Mouse (Mus musculus) hindbrain, embryonic 16.5 days (tissue): ENCODE results near the gene Galnt7. TPM values are rescaled to one million over a fixed set of nuclear protein-coding genes. Genes with fewer than 3 reads are reported as not detected.

ENCODE experiments used
- ATAC-seq: fragments of 200-750 bp; cut with Nextera tagmentation; 2 replicates; pipeline ENCODE4 v1.8.0; 2017; ENCODE audit warnings: moderate TSS enrichment, moderate library complexity
- H3K27ac ChIP-seq: fragments of 300-500 bp; sonication (generic); 2 replicates; pipeline ENCODE4 v1.5.1; 2014; ENCODE audit warnings: low read depth, mild to moderate bottlenecking, control low read depth, low read length, moderate library complexity
- H3K27me3 ChIP-seq: fragments of 300-500 bp; sonication (generic); replicated peaks from 2 replicates; pipeline ENCODE4 v1.6.1; 2014; ENCODE audit warnings: low read length; ENCODE audit not compliant: control insufficient read depth, insufficient read depth
- H3K36me3 ChIP-seq: fragments of 300-500 bp; sonication (generic); 2 replicates; pipeline ENCODE4 v1.6.1; 2014; ENCODE audit warnings: mild to moderate bottlenecking, low read length, moderate library complexity, mixed read lengths; ENCODE audit not compliant: control insufficient read depth, insufficient read depth
- H3K4me1 ChIP-seq: fragments of 300-500 bp; sonication (generic); 2 replicates; pipeline ENCODE4 v1.6.1; 2014; ENCODE audit warnings: low read depth, low read length; ENCODE audit not compliant: control insufficient read depth, insufficient read depth
- H3K4me2 ChIP-seq: fragments of 300-500 bp; sonication (generic); 2 replicates; pipeline ENCODE4 v1.6.1; 2014; ENCODE audit warnings: mild to moderate bottlenecking, low read length, control low read depth, moderate library complexity
- H3K4me3 ChIP-seq: fragments of 300-500 bp; sonication (generic); 2 replicates; pipeline ENCODE4 v1.5.1; 2014; ENCODE audit warnings: mild to moderate bottlenecking, low read length, control low read depth, moderate library complexity
- H3K9ac ChIP-seq: fragments of 300-500 bp; sonication (generic); 2 replicates; pipeline ENCODE4 v1.6.1; 2014; ENCODE audit warnings: low read depth, mild to moderate bottlenecking, control low read depth, low read length, moderate library complexity
- H3K9me3 ChIP-seq: fragments of 300-500 bp; sonication (generic); 2 replicates; pipeline ENCODE4 v1.6.1; 2014; ENCODE audit warnings: mild to moderate bottlenecking, low read length, moderate library complexity; ENCODE audit not compliant: control insufficient read depth
- WGBS: fragments of 180-500 bp; shearing (Covaris S2); extraction: QIAGEN DNeasy Blood & Tissue Kit; methylation state at CpG from one replicate; pipeline ENCODE4 v1.1.7; 2014; 5-methylcytosine and 5-hydroxymethylcytosine counted together
- polyA plus RNA-seq: library from polyadenylated mRNA; unstranded; fragments of >200 nt; fragmentation: Nextera tagmentation; extraction: Ambion mirVana; gene quantifications from 2 replicates; pipeline ENCODE4 v1.2.1, GENCODE M21; 2015

The Galnt7 gene
- polyA plus RNA-seq, 1 experiment from 2014 or later, result 11.1 TPM

DNA sequence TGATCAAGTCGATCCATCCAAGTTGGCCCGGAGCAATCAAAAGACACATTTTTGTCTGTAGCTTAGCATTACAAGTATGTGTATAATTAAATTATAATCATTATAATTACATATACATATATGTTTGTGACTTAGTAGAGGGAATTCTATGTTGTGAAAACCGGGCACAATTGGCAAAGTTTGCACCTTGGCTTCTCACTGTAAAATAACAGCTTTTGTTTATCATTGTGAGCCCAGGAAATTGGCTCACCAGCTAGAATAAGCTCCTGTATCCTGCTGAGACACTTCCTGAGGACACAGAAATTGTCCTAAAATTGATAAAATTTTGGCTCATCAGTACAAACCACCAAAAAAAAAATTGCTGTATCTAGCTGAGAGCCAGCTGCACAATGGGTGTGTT is 106.4 kb downstream of the Galnt7 start:
- no peaks in the 10 kb centered on the region for H3K4me1 ChIP-seq

GRCm38 (mm10) chr8:57541405-57541804 is 111.4 kb downstream of the Galnt7 start:
- Histone ChIP-seq H3K36me3 (no peaks in the 10 kb centered on the region), H3K4me2 (no peak overlapping the region), H3K27me3 (no peaks in the 10 kb centered on the region), H3K9me3 (no peaks in the 10 kb centered on the region), H3K4me1 (no peaks in the 10 kb centered on the region), H3K4me3 (no peak overlapping the region), H3K9ac (no peak overlapping the region), H3K27ac (no peak overlapping the region)
- no peak for ATAC-seq
- 92% methylated on average over 9 of the region's 9 CpGs for WGBS

More for the DNA sequence above, 106.4 kb downstream of the Galnt7 start:
- Histone ChIP-seq H3K27me3 (no peaks in the 10 kb centered on the region), H3K9ac (no peak overlapping the region), H3K4me2 (no peak overlapping the region), H3K27ac (no peak overlapping the region), H3K9me3 (no peaks in the 10 kb centered on the region), H3K36me3 (no peaks in the 10 kb centered on the region), H3K4me3 (no peak overlapping the region)
- 72% methylated on average over 3 of the region's 3 CpGs for WGBS
- no peak for ATAC-seq

GRCm38 (mm10) chr8:57540951-57541350 is 111.9 kb downstream of the Galnt7 start:
- H3K4me1 ChIP-seq, result no peaks in the 10 kb centered on the region
- H3K9ac ChIP-seq, result no peak overlapping the region
- H3K36me3 ChIP-seq, result no peaks in the 10 kb centered on the region
- H3K4me2 ChIP-seq, result no peak overlapping the region
- no peaks in the 10 kb centered on the region for H3K9me3 ChIP-seq
- WGBS, result 94% methylated on average over 11 of the region's 11 CpGs
- ATAC-seq, result no peak
- H3K27ac ChIP-seq, result no peak overlapping the region
- no peaks in the 10 kb centered on the region for H3K27me3 ChIP-seq
- H3K4me3 ChIP-seq, result no peak overlapping the region

DNA sequence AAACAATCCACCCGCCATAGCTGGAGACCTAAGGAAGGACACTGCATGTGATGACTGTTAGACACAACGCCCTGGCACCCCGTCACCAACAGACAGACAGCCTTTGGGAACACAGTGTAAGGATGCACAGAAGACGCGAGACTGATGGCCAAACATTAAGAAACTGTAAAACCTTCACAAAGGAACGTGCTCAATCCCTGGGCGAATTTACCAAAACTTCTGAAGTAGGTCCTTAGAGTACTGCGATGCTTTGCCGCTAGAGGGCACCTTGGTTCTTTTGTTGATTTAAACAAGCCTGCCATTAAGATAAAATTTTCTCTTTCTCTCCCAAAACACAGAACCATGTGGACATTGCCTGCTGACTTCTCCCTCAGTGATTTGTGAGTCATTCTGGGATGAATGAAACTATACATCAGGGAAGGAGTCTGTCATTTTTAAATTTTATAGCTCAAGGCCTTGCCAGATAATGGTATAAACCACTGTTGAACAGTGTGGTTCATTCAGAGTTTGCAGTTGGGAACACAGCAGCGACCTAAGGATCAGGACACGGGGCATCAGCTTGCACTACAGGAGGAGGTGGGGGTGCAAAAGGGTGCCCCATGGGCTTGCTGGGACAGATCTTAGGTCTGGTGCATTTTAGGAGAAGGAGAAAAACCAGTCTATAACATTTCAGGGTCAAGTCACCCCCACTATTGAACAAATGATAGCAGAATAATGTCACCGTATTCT is 112.6 kb downstream of the Galnt7 start:
- H3K4me3 ChIP-seq, result no peak overlapping the region
- H3K9ac ChIP-seq, result no peak overlapping the region
- ATAC-seq, result peak; percentile 78
- H3K36me3 ChIP-seq, result no peaks in the 10 kb centered on the region
- 51% methylated on average over 12 of the region's 12 CpGs for WGBS
- H3K4me1 ChIP-seq, result no peaks in the 10 kb centered on the region
- no peaks in the 10 kb centered on the region for H3K9me3 ChIP-seq
- no peak overlapping the region for H3K4me2 ChIP-seq
- no peak overlapping the region for H3K27ac ChIP-seq
- no peaks in the 10 kb centered on the region for H3K27me3 ChIP-seq

DNA sequence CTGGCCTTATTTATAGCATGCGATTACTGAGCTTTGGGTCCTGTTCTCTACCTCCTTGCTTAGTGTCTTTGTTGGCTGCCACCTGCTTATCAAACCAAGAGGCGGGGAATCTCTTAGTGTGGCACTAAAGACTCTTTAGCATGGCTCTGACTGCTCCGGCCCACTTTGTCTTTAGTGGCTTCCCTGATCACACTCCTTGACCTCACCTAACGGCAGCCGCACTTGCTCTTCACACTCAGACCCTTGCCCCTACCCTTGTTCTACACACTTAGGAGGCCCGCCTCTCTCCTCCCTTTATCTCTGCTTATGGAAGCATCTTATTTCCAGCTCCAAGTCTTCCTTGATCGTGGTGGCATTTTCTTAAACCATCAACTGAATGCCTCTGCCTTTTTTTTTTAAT is 114.2 kb downstream of the Galnt7 start:
- Histone ChIP-seq H3K27me3 (no peaks in the 10 kb centered on the region), H3K36me3 (peaks cover 3% of the 10 kb centered on the region; the same call in 1 of the 2 replicates), H3K9ac (no peak overlapping the region), H3K4me2 (no peak overlapping the region), H3K9me3 (no peaks in the 10 kb centered on the region), H3K4me1 (no peaks in the 10 kb centered on the region), H3K4me3 (no peak overlapping the region), H3K27ac (no peak overlapping the region)
- 89% methylated on average over 7 of the region's 7 CpGs for WGBS
- no peak for ATAC-seq

DNA sequence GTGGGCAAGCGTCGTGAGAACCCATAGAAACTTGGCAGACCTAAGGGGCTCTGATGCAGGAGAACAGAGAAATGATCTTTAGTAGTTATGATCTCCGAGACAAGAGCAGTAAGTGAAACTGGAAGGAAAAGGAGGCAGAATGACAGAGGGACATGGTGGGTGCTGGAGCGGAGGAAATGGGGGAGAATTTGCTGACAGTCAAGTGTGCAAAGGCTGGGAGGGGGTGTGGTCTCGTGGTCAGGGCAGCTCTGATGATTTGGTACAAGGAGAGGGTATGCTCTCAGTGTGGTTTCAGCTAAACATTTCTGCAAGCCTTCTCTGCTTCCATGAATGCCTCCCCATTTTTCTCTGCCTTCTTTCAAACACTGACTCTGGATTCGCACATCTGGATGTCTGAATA is 116.7 kb downstream of the Galnt7 start:
- Histone ChIP-seq H3K9me3 (no peaks in the 10 kb centered on the region), H3K27ac (no peak overlapping the region), H3K4me2 (no peak overlapping the region), H3K36me3 (peaks cover 3% of the 10 kb centered on the region; the same call in 1 of the 2 replicates), H3K9ac (no peak overlapping the region), H3K27me3 (no peaks in the 10 kb centered on the region), H3K4me3 (no peak overlapping the region), H3K4me1 (no peaks in the 10 kb centered on the region)
- WGBS, result 95% methylated on average over 6 of the region's 6 CpGs
- ATAC-seq, result no peak

- 80% methylated on average over 4 of the region's 4 CpGs for WGBS
- ATAC-seq, result no peak
- no peak overlapping the region for H3K9ac ChIP-seq
These were observed 118.3 kb downstream of the Galnt7 start for GRCm38 (mm10) chr8:57534495-57534894.

GRCm38 (mm10) chr8:57533106-57533505 is 119.7 kb downstream of the Galnt7 start:
- Histone ChIP-seq H3K27me3 (no peaks in the 10 kb centered on the region), H3K9ac (no peak overlapping the region), H3K4me3 (no peak overlapping the region), H3K4me2 (no peak overlapping the region), H3K36me3 (peaks cover 3% of the 10 kb centered on the region; the same call in 1 of the 2 replicates), H3K27ac (no peak overlapping the region), H3K9me3 (no peaks in the 10 kb centered on the region), H3K4me1 (no peaks in the 10 kb centered on the region)
- ATAC-seq, result no peak
- WGBS, result 98% methylated on average over 4 of the region's 4 CpGs

More at GRCm38 (mm10) chr8:57534495-57534894, 118.3 kb downstream of the Galnt7 start:
- Histone ChIP-seq H3K4me1 (no peaks in the 10 kb centered on the region), H3K27me3 (no peaks in the 10 kb centered on the region), H3K36me3 (peaks cover 3% of the 10 kb centered on the region; the same call in 1 of the 2 replicates), H3K27ac (no peak overlapping the region), H3K9me3 (no peaks in the 10 kb centered on the region), H3K4me2 (no peak overlapping the region), H3K4me3 (no peak overlapping the region)

GRCm38 (mm10) chr8:57532223-57532622 is 120.6 kb downstream of the Galnt7 start:
- H3K9me3 ChIP-seq, result no peaks in the 10 kb centered on the region
- no peak overlapping the region for H3K4me2 ChIP-seq
- peaks cover 3% of the 10 kb centered on the region; the same call in 1 of the 2 replicates for H3K36me3 ChIP-seq
- no peak for ATAC-seq
- H3K4me1 ChIP-seq, result no peaks in the 10 kb centered on the region
- H3K27ac ChIP-seq, result no peak overlapping the region
- H3K4me3 ChIP-seq, result no peak overlapping the region
- H3K9ac ChIP-seq, result no peak overlapping the region
- H3K27me3 ChIP-seq, result no peaks in the 10 kb centered on the region
- 67% methylated on average over 2 of the region's 2 CpGs for WGBS
